Mouse (Mus musculus): ENCODE measurements around the gene Fbxo27. TPM values are rescaled to one million over a fixed set of nuclear protein-coding genes. Genes with fewer than 3 reads are reported as not detected.
"Not testable (repeated sequence)": the region's sequence is repeated elsewhere in the genome, so short reads cannot be mapped to it uniquely, and the experiment has no call there.

Gene Fbxo27
- 4.3 and 4.8 TPM in 2 replicates for polyA plus RNA-seq (2015; fragmentation: Nextera tagmentation; extraction: Ambion mirVana)

DNA sequence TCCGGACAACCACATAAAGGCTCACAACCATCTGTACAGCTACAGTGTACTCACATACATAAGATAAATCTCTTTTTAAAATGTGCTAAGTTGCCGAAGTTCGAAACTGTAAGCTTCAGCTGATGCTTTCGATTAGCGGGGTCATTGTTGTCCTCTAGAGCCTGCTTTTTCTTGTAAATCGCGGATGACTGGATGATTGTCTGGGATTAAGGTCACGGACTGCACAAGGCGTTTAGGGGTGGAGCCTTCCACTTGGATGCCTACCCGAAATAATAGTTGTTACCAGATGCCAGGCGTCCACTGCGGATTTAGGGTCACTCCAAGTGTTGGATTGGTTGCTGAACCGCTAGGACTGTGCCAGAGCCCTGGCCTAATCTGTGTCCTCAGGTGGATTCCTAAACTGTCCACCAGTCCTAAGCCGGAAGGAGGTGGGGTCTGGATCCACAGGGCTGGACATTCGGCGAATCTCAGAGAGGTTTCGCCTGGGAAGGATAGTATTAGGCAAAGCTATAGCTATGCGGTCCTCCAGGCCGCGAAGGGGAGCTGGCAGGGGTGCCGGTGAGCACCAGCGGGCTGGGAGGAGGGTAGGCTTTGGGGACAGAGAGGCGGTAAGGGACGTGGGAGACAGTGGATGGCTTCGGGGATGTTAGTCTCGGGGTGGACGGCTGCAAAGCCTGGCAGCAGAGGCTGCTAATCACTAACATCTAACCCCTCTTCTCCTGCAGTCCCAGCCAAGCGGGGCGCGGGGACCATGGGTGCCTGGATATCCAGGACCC is at the start of gene Fbxo27:
Gene Fbxo27 (plus strand): TSS at position 305 of the 776 bp plus-strand sequence.
- Histone ChIP-seq H3K9ac (peak within 1 kb of the TSS; percentile 32; the same call in 1 of the 2 replicates), H3K4me1 (0 out of 2 replicates have a peak, but pooled peaks cover 4% of the 10 kb centered on the region), H3K27ac (no peak within 1 kb of the TSS), H3K36me3 (no peaks in the 10 kb centered on the region), H3K27me3 (replicated peaks) (peaks cover 4% of the 10 kb centered on the region), H3K9me3 (no peaks in the 10 kb centered on the region), H3K4me3 (replicated peaks) (peak within 1 kb of the TSS; percentile 50), H3K4me2 (peak within 1 kb of the TSS; percentile 96)
- 37% methylated on average over 29 of the region's 30 CpGs for WGBS
- peak; percentile 16; the same call in 1 of the 2 replicates for ATAC-seq (ENCODE audit: insufficient read depth, low FRiP score, low read depth)

- 72% methylated on average over 6 of the region's 6 CpGs for WGBS
- Histone ChIP-seq H3K4me1 (no peaks in the 10 kb centered on the region), H3K27me3 (replicated peaks) (no peaks in the 10 kb centered on the region), H3K4me3 (replicated peaks) (no peak overlapping the region), H3K9me3 (no peaks in the 10 kb centered on the region), H3K36me3 (no peaks in the 10 kb centered on the region), H3K9ac (no peak overlapping the region), H3K4me2 (no peak overlapping the region), H3K27ac (no peak overlapping the region)
- no peak for ATAC-seq (ENCODE audit: insufficient read depth, low FRiP score, low read depth)
Measured at GRCm38 (mm10) chr7:28645366-28645765, 47.3 kb upstream of the Fbxo27 start.

GRCm38 (mm10) chr7:28645947-28646475 is 46.6 kb upstream of the Fbxo27 start:
- no peak overlapping the region for H3K4me2 ChIP-seq
- no peak overlapping the region for H3K4me3 ChIP-seq (replicated peaks)
- no peaks in the 10 kb centered on the region for H3K9me3 ChIP-seq
- 80% methylated on average over 2 of the region's 2 CpGs for WGBS
- H3K27ac ChIP-seq, result no peak overlapping the region
- no peak overlapping the region for H3K9ac ChIP-seq
- no peaks in the 10 kb centered on the region for H3K36me3 ChIP-seq
- no peaks in the 10 kb centered on the region for H3K4me1 ChIP-seq
- no peaks in the 10 kb centered on the region for H3K27me3 ChIP-seq (replicated peaks)
- ATAC-seq (ENCODE audit: insufficient read depth, low FRiP score, low read depth), result no peak

DNA sequence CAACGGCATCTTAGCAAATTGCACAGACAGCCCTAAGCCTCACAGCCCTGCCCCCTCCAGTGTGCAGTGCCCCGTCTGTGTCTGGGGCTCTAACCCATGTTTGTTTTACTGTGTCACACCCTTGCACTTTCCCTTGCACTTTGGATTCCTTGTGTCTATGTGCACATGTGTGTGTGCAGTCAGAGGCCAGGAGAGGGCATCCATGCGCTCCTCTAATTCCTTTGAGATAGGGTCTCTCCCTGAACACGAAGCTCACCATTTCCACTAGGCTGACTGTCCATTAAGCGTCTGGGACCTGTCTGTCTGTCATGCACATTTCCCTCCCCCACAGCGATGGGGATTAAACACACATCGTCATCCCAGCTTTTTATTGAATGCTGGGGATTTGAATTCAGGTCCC is 45.6 kb upstream of the Fbxo27 start:
- Histone ChIP-seq H3K9me3 (no peaks in the 10 kb centered on the region), H3K4me3 (replicated peaks) (no peak overlapping the region), H3K9ac (no peak overlapping the region), H3K36me3 (no peaks in the 10 kb centered on the region), H3K4me2 (no peak overlapping the region), H3K27me3 (replicated peaks) (no peaks in the 10 kb centered on the region), H3K4me1 (no peaks in the 10 kb centered on the region), H3K27ac (no peak overlapping the region)
- no peak for ATAC-seq (ENCODE audit: insufficient read depth, low FRiP score, low read depth)
- 39% methylated on average over 7 of the region's 7 CpGs for WGBS

DNA sequence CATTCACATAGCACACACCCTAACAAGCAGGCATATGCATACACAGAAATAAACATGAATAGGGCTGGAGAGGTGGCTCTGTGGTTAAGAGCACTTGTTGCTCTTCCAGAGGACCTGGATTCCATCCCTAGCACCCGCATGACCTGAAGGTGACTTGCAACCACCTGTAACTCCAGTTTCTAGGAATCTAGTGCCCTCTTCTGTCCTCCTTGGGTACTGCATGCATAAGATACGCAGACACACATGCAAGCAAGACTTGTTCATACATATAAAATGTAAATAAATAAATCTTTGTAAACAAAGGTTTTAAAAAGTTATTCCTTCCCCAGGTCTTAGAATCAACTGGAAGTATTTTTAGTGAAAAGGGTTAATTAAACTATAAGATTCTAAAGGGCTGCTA is 41.5 kb upstream of the Fbxo27 start:
- H3K9me3 ChIP-seq, result no peaks in the 10 kb centered on the region
- no peak for ATAC-seq (ENCODE audit: insufficient read depth, low FRiP score, low read depth)
- no peaks in the 10 kb centered on the region for H3K27me3 ChIP-seq (replicated peaks)
- no peak overlapping the region for H3K9ac ChIP-seq
- H3K4me3 ChIP-seq (replicated peaks), result no peak overlapping the region
- 85% methylated on average over 2 of the region's 2 CpGs for WGBS
- no peak overlapping the region for H3K4me2 ChIP-seq
- no peak overlapping the region for H3K27ac ChIP-seq
- no peaks in the 10 kb centered on the region for H3K36me3 ChIP-seq
- no peaks in the 10 kb centered on the region for H3K4me1 ChIP-seq

DNA sequence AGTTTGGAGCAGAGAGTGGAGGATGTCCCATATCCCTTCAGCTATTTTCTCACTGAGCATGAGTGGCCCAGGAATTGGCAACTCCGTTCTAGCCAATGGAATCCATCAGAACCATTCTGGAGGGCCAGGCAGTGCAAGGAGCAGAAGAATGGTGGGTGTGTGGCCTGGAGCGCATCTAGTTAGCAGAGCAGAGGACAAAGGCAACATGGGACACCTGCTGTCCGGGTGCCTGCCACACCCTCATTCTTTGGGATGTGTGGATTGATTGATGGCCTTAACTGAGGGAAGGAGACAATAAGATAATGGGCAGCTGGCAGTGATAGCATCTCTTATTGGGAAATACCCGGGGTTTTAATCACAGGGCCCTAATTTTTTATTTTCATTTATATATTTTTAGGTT is 36.2 kb upstream of the Fbxo27 start:
- ATAC-seq (ENCODE audit: insufficient read depth, low FRiP score, low read depth), result no peak
- Histone ChIP-seq H3K9ac (no peak overlapping the region), H3K9me3 (no peaks in the 10 kb centered on the region), H3K4me2 (no peak overlapping the region), H3K36me3 (no peaks in the 10 kb centered on the region), H3K4me1 (no peaks in the 10 kb centered on the region), H3K27me3 (replicated peaks) (no peaks in the 10 kb centered on the region), H3K4me3 (replicated peaks) (no peak overlapping the region), H3K27ac (no peak overlapping the region)
- WGBS, result 57% methylated on average over 4 of the region's 4 CpGs

DNA sequence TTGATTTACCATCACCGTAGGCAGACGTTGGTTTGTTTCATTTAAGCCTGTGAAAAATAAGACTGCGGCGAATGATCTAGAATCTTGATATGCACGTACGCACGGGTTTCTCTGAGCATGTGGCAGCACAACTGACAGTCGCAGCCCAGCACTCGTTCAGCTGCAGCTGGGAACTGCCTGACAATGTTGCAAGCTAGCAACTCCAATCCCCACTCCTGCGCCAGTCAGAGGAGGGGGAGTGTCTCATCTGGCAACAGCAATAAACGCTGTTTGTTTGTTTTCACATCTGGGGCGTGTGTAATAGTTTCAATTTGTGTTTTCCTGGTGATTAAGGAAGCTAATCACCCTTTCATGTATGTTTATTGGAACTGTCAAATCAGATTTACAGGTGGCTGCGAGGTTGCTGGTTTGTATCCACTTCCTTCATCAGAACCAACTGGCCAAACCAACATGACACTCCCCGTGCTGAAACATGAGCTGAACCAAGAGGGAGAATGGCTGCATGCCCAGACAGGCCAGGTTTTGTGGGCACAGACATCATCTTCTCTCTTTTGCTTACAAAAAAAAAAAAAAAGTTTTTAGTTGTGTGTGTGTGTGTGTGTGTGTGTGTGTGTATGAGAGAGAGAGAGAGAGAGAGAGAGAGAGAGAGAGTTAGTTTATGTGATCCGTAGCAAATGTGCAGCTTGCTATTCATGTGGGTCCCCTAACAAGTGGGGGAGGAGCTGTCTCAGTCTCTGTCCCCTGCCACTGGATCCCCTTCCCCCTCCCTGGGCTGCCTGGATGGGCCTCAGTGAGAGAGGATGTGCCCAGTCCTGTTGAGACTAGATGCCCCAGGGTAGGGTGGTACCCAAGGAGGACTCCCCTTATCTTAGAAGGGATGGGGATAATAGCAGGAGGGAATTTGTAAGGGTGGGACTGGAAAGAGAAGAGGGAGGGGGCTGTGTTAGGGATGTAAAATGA is 26.7 kb upstream of the Fbxo27 start:
- no peaks in the 10 kb centered on the region for H3K36me3 ChIP-seq
- 16% methylated on average over 15 of the region's 15 CpGs for WGBS
- H3K9ac ChIP-seq, result no peak overlapping the region
- no peaks in the 10 kb centered on the region for H3K27me3 ChIP-seq (replicated peaks)
- peak; percentile 14; the same call in 1 of the 2 replicates for ATAC-seq (ENCODE audit: insufficient read depth, low FRiP score, low read depth)
- H3K4me3 ChIP-seq (replicated peaks), result no peak overlapping the region
- peak overlapping the region; percentile 35 for H3K4me2 ChIP-seq
- H3K4me1 ChIP-seq, result peaks cover 4% of the 10 kb centered on the region; the same call in 1 of the 2 replicates
- H3K9me3 ChIP-seq, result no peaks in the 10 kb centered on the region
- peak overlapping the region; percentile 17; the same call in 1 of the 2 replicates for H3K27ac ChIP-seq

DNA sequence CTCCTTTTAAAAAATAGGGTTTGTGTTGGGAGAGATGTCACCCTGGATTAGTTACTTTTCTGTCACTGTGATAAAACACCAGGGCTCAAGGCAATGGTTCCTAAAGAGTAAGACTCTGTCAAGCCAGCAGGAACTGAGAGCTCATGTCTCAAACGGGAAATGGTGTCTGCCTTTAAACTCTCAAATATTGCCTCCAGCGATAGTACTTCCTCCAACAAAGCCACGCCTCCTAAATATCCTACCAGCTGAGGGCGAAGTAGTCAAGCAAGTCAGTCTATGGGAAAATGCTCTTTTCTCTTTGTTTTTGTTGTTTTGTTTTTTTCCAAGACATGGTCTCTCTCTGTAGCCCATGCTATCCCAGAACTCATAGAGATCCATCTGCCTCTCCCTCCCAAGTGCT is 21.5 kb upstream of the Fbxo27 start:
- Histone ChIP-seq H3K36me3 (no peaks in the 10 kb centered on the region), H3K9ac (no peak overlapping the region), H3K4me1 (no peaks in the 10 kb centered on the region), H3K4me2 (no peak overlapping the region), H3K4me3 (replicated peaks) (no peak overlapping the region), H3K9me3 (no peaks in the 10 kb centered on the region), H3K27me3 (replicated peaks) (no peaks in the 10 kb centered on the region), H3K27ac (no peak overlapping the region)
- 44% methylated on average over 4 of the region's 4 CpGs for WGBS
- ATAC-seq (ENCODE audit: insufficient read depth, low FRiP score, low read depth), result no peak

- no peak overlapping the region for H3K27ac ChIP-seq
- no peak overlapping the region for H3K9ac ChIP-seq
- no peaks in the 10 kb centered on the region for H3K4me1 ChIP-seq
- H3K4me2 ChIP-seq, result no peak overlapping the region
- no peak overlapping the region for H3K4me3 ChIP-seq (replicated peaks)
- no peak for ATAC-seq (ENCODE audit: insufficient read depth, low FRiP score, low read depth)
- no peaks in the 10 kb centered on the region for H3K27me3 ChIP-seq (replicated peaks)
- H3K36me3 ChIP-seq, result no peaks in the 10 kb centered on the region
- no peaks in the 10 kb centered on the region for H3K9me3 ChIP-seq
- 81% methylated on average over 5 of the region's 5 CpGs for WGBS
Measured at GRCm38 (mm10) chr7:28672276-28672675, 20.4 kb upstream of the Fbxo27 start.

DNA sequence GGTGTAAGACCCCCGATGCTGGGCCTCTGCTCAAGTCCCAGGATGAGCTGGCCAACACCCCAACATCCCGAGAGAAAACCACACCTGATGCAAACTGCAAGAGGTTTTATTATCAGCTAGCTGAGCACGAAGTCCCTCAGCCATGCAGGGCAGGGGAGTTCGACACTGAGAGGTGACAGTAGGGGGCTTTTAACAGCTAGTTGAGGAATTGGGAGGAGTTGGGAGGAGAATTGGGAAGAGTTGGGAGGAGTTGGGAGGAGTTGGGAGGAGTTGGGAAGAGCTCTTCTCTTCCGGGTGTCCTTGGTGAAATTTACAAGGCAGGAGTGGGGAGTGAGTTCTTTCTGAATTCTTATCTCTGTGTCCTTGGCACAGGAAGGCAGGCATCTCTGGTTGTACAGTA is 19.9 kb upstream of the Fbxo27 start:
- not testable (repeated sequence) for H3K4me2 ChIP-seq; H3K9ac ChIP-seq; H3K4me1 ChIP-seq; H3K27me3 ChIP-seq (replicated peaks); H3K9me3 ChIP-seq; ATAC-seq (ENCODE audit: insufficient read depth, low FRiP score, low read depth); H3K4me3 ChIP-seq (replicated peaks); H3K27ac ChIP-seq; H3K36me3 ChIP-seq
- 54% methylated on average over 5 of the region's 5 CpGs for WGBS

GRCm38 (mm10) chr7:28674994-28675393 is 17.7 kb upstream of the Fbxo27 start:
- H3K9me3 ChIP-seq, result no peaks in the 10 kb centered on the region
- H3K27me3 ChIP-seq (replicated peaks), result no peaks in the 10 kb centered on the region
- whole genome bisulfite sequencing, result 64% methylated on average over 9 of the region's 9 CpGs
- no peak overlapping the region for H3K27ac ChIP-seq
- no peak overlapping the region for H3K4me2 ChIP-seq
- H3K4me3 ChIP-seq (replicated peaks), result no peak overlapping the region
- no peaks in the 10 kb centered on the region for H3K4me1 ChIP-seq
- no peaks in the 10 kb centered on the region for H3K36me3 ChIP-seq
- ATAC-seq (ENCODE audit: insufficient read depth, low FRiP score, low read depth), result no peak
- no peak overlapping the region for H3K9ac ChIP-seq

- Histone ChIP-seq H3K4me3 (replicated peaks) (no peak overlapping the region), H3K4me2 (no peak overlapping the region), H3K27me3 (replicated peaks) (no peaks in the 10 kb centered on the region), H3K4me1 (no peaks in the 10 kb centered on the region), H3K9ac (no peak overlapping the region), H3K9me3 (no peaks in the 10 kb centered on the region), H3K27ac (no peak overlapping the region), H3K36me3 (no peaks in the 10 kb centered on the region)
- WGBS, result 40% methylated on average over 11 of the region's 11 CpGs
- no peak for ATAC-seq (ENCODE audit: insufficient read depth, low FRiP score, low read depth)
Measured at GRCm38 (mm10) chr7:28675746-28676145, 16.9 kb upstream of the Fbxo27 start.

Data from stomach, embryonic 15.5 days (tissue).